Mouse (Mus musculus) testis, postnatal 14 days (tissue): ENCODE measurements around the gene Gm14326.
"Not testable (repeated sequence)": the region's sequence is repeated elsewhere in the genome, so short reads cannot be mapped to it uniquely, and the experiment has no call there.

ENCODE experiments used
- DNase-seq: peaks from one replicate; pipeline ENCODE4 v3.0.0; 2021; ENCODE audit warnings: low spot score

Gm14326 gene

DNA sequence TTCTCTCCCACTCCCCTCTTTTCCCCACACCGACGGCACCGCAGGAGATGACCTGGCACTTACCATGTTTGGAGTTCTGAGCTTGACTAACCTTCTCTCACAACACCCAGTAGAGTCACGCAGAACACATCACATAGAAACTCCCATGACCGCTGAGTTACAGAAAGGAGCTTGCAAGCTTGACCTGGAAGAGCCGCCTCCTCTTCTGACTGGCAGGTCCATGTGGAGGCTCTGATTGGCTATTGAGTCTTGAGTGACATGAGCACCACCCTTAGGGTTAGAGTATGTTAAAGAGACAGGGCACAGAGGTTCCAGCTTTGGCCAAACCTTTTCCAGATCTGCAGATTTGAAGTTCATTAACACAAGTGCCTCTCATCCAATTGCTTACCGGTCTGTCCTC lies at the start of gene Gm14326:
TSS of gene Gm14326 (minus strand) at position 153 of the 400 bp plus-strand sequence.
- peak; percentile 81 for DNase-seq

DNA sequence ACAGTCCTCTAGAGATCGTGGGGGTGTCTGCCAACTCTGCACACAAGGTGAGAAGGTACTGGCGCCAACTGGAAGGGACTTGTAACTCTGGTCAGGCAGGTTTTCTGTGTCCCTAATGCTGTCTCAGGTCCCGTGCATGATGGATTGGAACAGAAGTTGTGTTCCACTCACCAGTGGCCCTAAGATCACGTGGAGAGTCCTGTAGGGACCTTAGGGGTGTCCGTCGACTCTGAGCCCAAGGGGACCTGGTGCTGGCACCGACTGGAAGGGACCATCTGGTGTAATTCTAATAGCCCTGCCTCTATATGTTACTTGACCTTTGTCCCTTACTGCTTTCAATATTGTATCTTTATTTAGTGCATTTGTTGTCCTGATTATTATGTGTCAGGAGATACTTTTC lies 17.7 kb upstream of the Gm14326 start:
- not testable (repeated sequence) for DNase-seq

DNA sequence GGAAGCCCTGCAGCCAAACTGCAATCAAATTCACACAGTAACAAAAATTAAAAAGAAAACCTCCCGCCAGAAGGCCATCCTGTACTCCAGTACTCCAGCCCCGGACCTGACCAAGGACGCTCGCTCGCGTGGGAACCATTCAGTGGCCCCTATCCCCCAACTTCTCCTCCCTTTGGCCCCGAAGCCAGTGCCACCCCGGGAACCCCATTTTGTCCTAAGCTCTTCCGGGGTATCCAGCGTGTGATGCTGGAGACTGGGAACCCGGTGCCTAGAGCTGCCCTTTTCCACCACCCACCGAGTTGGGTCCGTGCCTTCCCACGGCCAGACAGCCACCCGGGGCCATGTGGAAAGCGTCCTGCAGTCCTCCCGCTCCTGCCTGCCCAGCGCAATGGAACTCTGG lies 363 bp downstream of the Gm14326 start:
- not testable (repeated sequence) for DNase-seq

GRCm38 (mm10) chr2:177925563-177926103 lies 31.5 kb downstream of the Gm14326 start, which contains the start of gene Zfp972:
Gene Zfp972 (minus strand): TSS chr2:177925613.
- DNase-seq, result peak; percentile 5

- DNase-seq, result not testable (repeated sequence)
Measured at GRCm38 (mm10) chr2:177903276-177903675, 53.8 kb downstream of the Gm14326 start.

DNA sequence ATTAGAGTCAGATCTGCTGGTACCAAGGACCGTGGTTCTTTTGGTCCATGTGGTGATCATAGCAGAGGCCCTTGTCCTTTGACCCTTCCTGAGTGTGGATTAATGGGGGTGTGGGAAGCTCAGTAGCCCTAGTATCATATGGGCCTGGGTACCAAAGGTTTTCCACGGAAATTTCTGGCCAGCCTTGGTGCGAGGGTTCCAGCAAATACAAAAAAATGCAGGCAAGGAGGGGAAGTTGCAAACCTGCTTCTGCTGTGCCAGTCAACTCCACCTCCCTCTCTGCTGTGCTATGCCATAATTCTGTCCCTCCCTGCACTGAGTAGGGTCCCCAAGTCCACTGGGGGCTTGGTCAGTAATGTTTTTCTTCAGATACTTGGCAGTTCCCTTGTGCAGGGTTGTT lies 58.9 kb downstream of the Gm14326 start:
- not testable (repeated sequence) for DNase-seq

DNA sequence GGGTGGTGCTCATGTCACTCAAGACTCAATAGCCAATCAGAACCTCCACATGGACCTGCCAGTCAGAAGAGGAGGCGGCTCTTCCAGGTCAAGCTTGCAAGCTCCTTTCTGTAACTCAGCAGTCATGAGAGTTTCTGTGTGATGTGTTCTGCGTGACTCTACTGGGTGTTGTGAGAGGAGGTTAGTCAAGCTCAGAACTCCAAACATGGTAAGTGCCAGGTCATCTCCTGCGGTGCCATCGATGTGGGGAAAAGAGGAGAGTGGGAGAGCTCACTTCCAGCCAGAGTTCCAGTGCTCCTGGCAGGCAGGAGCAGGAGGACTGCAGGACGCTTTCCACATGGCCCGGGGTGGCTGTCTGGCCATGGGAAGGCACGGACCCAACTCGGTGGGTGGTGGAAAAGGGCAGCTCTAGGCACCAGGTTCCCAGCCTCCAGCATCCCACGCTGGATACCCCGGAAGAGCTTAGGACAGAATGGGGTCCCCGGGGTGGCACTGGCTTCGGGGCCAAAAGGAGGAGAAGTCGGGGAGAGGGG lies 60.0 kb downstream of the Gm14326 start, which contains the start of gene Gm14327:
TSS of gene Gm14327 (plus strand) at position 51 of the 533 bp plus-strand sequence.
- not testable (repeated sequence) for DNase-seq

DNA sequence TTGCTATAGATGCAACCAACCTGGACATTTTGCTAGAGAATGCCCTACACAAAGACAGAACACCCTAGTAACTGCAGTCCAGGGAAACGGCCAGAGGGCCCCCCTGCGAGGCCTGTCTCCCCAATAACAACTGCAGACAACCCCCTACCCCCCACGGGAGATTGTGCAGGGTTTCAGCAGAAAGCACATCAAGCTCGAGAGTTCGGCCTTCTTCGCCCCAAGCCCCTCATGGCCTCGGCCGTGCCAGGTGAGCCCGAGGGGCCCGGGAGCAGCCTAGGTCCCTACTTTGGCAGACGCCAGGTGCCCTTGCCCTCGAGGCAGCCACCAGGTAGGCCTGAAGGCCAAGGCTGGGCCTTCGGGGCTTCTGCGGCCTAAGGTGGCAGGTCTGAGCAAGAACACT lies 69.4 kb downstream of the Gm14326 start:
- not testable (repeated sequence) for DNase-seq
